ENCODE assay signal across 1 mouse cellular context in the genomic region with DNA sequence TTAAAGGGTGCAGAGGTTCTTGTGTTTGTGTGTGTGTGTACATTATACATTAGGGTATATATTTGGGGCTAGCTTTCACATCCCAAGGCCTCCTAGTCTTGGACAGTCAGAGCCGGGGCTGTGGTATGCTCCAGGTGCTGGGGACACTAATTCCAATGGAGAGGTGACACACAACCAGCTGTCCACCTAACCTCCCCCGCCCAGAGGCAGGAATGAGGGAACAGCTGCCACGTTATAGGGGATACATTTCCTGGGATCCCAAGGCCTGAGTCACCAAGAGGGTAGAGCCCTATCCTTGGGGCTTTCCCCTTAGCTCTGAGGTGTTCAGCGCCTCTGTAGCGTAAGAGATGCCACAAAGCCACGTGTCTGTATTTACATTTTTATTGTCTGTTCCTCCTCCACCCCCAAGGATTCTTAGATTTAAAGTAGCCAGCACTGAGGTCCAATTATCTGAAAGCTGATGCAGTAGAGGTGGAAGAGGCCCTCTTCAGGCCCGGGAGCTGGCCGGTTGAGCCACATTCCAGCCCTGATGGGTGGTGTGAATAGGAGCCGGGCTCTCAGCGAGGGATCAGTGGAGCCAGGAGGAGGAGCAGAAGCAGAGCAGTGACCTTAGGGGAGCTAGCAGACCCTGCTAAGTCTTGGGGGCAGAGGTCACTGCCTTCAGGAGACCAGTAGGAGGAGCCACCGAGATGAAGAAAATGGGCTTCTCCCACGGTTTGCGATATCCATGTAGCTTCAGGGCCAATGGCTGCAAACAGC.
TF ChIP-seq lines count a peak whose summit lies in the region.

No protein-coding gene starts in this region.

TF ChIP-seq in myocyte, 11 proteins besides CTCF, POLR2A, EP300 and RAD21 (continued from another document):
- TF ChIP-seq CEBPB (IDR thresholded peaks at IDR 0.05; ENCODE audit: insufficient read depth, poor library complexity, severe bottlenecking) (no peak), SRF (IDR thresholded peaks at IDR 0.05; ENCODE audit: control insufficient read depth, insufficient read length, low read depth) (no peak), MYOG (IDR thresholded peaks at IDR 0.05; ENCODE audit: control insufficient read depth in 1 of 3, insufficient read depth in 1 of 3, insufficient read length in 2 of 3, low read depth in 2 of 3) (peak; percentile 75 to 98 (median 86)), E2F4 (IDR thresholded peaks at IDR 0.05; ENCODE audit: insufficient read depth) (no peak), REST (IDR thresholded peaks at IDR 0.05; ENCODE audit: insufficient read depth, insufficient read length) (no peak), USF1 (IDR thresholded peaks at IDR 0.05; ENCODE audit: low read depth) (peak; percentile 27), TCF3 (IDR thresholded peaks at IDR 0.05; ENCODE audit: insufficient read length, low read depth) (peak; percentile 68), TCF12 (IDR thresholded peaks at IDR 0.05; ENCODE audit: insufficient read depth, poor library complexity, severe bottlenecking) (peak; percentile 81)
